ENCODE assay signal across 8 mouse cellular contexts in the genomic region with DNA sequence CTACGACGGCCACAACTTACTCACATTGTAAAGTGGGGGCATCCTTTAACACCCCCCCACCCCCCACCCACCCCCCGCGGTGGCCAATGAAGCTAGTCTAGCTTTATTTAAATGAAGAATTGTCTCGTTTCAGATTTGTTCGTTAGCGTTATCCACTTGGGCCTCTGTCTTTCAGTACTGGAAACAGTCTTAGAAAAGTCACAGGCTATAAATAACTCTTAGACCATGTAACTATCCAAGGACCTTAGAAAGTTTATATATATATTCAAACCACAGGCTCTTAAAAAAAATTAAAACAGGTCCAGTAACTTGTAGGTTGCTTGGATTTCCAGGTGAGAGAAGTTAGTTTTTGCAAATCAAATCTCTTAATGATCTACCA.
DNase-seq lines count a peak whose midpoint lies in the region; ATAC-seq lines count a peak whose summit lies in the region.

No protein-coding gene starts in this region.

- peak overlapping the region; percentile 70 for H3K4me2 ChIP-seq in heart, embryonic 16.5 days (ENCODE audit: low read depth, low read length)
- H3K4me2 ChIP-seq in embryonic facial prominence, embryonic 12.5 days (replicated peaks): peak overlapping the region; percentile 46
- H3K4me2 ChIP-seq in hindbrain, embryonic 11.5 days (replicated peaks; ENCODE audit: low read depth, low read length): peak overlapping the region; percentile 15; the same call in 1 of the 2 replicates
- H3K4me2 ChIP-seq in midbrain, embryonic 12.5 days (replicated peaks): peak overlapping the region; percentile 45

- no peak for ATAC-seq in heart, embryonic 16.5 days (replicated peaks; ENCODE audit: extremely low read depth, insufficient read depth, low FRiP score)
- ATAC-seq in embryonic facial prominence, embryonic 12.5 days (ENCODE audit: insufficient number of reproducible peaks, insufficient read depth, low FRiP score, low TSS enrichment): no peak
- ATAC-seq in hindbrain, embryonic 11.5 days (ENCODE audit: low FRiP score): peak; percentile 25; the same call in 1 of the 2 replicates
- ATAC-seq in midbrain, embryonic 12.5 days (ENCODE audit: low FRiP score, low read depth): peak; percentile 57
- ATAC-seq in inflammation-experienced regulatory T-cells, adult 6 months: no peak

- no peak for DNase-seq in heart, postnatal 25 days (ENCODE audit: low spot score)
- DNase-seq in hindbrain, embryonic 11.5 days (ENCODE audit: low spot score): no peak
- no peak for DNase-seq in retina, postnatal 1 day
- DNase-seq in adrenal gland, adult 18-20 months (ENCODE audit: low spot score in 2 of 2): no peak

- 4% methylated on average over 7 of the region's 7 CpGs for WGBS in heart, embryonic 16.5 days
- 4% methylated on average over 7 of the region's 7 CpGs for WGBS in embryonic facial prominence, embryonic 12.5 days
- WGBS in hindbrain, embryonic 11.5 days: 6% methylated on average over 7 of the region's 7 CpGs
- WGBS in midbrain, embryonic 12.5 days: 2% methylated on average over 7 of the region's 7 CpGs

- H3K36me3 ChIP-seq in heart, embryonic 16.5 days (ENCODE audit: control insufficient read depth, insufficient read depth): no peaks in the 10 kb centered on the region
- H3K36me3 ChIP-seq in embryonic facial prominence, embryonic 12.5 days: no peaks in the 10 kb centered on the region
- no peaks in the 10 kb centered on the region for H3K36me3 ChIP-seq in hindbrain, embryonic 11.5 days (ENCODE audit: control insufficient read depth, insufficient read depth, low read length)
- no peaks in the 10 kb centered on the region for H3K36me3 ChIP-seq in midbrain, embryonic 12.5 days

- H3K27me3 ChIP-seq in heart, embryonic 16.5 days (ENCODE audit: control insufficient read depth, insufficient read depth, low read length): no peaks in the 10 kb centered on the region
- no peaks in the 10 kb centered on the region for H3K27me3 ChIP-seq in embryonic facial prominence, embryonic 12.5 days
- no peaks in the 10 kb centered on the region for H3K27me3 ChIP-seq in hindbrain, embryonic 11.5 days (ENCODE audit: control insufficient read depth, insufficient read depth, low read length)
- H3K27me3 ChIP-seq in midbrain, embryonic 12.5 days: peaks cover 7% of the 10 kb centered on the region

- H3K9ac ChIP-seq in heart, embryonic 16.5 days (ENCODE audit: low read length): peak overlapping the region; percentile 33; the same call in 1 of the 2 replicates
- H3K9ac ChIP-seq in embryonic facial prominence, embryonic 12.5 days: no peak overlapping the region
- no peak overlapping the region for H3K9ac ChIP-seq in hindbrain, embryonic 11.5 days (ENCODE audit: low read depth, low read length)
- H3K9ac ChIP-seq in midbrain, embryonic 12.5 days (replicated peaks): no peak overlapping the region

- intact Hi-C loops in heart, postnatal 25 days (cut with DNase I): loop anchor here (5.0 kb wide), 2 partner anchors 469 to 619 kb away; no protein-coding TSS in a partner anchor

- H3K27ac ChIP-seq in heart, embryonic 16.5 days (ENCODE audit: low read length): peak overlapping the region; percentile 32; the same call in 1 of the 2 replicates
- H3K27ac ChIP-seq in embryonic facial prominence, embryonic 12.5 days: no peak overlapping the region
- H3K27ac ChIP-seq in hindbrain, embryonic 11.5 days (ENCODE audit: low read depth, low read length): no peak overlapping the region
- H3K27ac ChIP-seq in midbrain, embryonic 12.5 days (replicated peaks): peak overlapping the region; percentile 64

- H3K4me1 ChIP-seq in heart, embryonic 16.5 days (ENCODE audit: control insufficient read depth, insufficient read depth, low read length): peaks cover 11% of the 10 kb centered on the region; the same call in 1 of the 2 replicates
- H3K4me1 ChIP-seq in embryonic facial prominence, embryonic 12.5 days: 0 out of 2 replicates have a peak, but pooled peaks cover 2% of the 10 kb centered on the region
- no peaks in the 10 kb centered on the region for H3K4me1 ChIP-seq in hindbrain, embryonic 11.5 days (replicated peaks; ENCODE audit: control insufficient read depth, insufficient read depth, low read length)
- H3K4me1 ChIP-seq in midbrain, embryonic 12.5 days: peaks cover 22% of the 10 kb centered on the region

- no peaks in the 10 kb centered on the region for H3K9me3 ChIP-seq in heart, embryonic 16.5 days (replicated peaks; ENCODE audit: control insufficient read depth, low read length)
- H3K9me3 ChIP-seq in embryonic facial prominence, embryonic 12.5 days: no peaks in the 10 kb centered on the region
- no peaks in the 10 kb centered on the region for H3K9me3 ChIP-seq in hindbrain, embryonic 11.5 days (ENCODE audit: control insufficient read depth, low read length)
- no peaks in the 10 kb centered on the region for H3K9me3 ChIP-seq in midbrain, embryonic 12.5 days

- peak overlapping the region; percentile 44 for H3K4me3 ChIP-seq in heart, embryonic 16.5 days (ENCODE audit: low read length)
- H3K4me3 ChIP-seq in embryonic facial prominence, embryonic 12.5 days: 0 out of 2 replicates have a peak overlapping the region, but pooled peaks have one; percentile 5
- no peak overlapping the region for H3K4me3 ChIP-seq in hindbrain, embryonic 11.5 days (ENCODE audit: low read depth, low read length)
- H3K4me3 ChIP-seq in midbrain, embryonic 12.5 days: peak overlapping the region; percentile 15; the same call in 1 of the 2 replicates

Comparison
In these comparisons a context has a peak if more than half of its experiments do, and no peak if none do; other contexts are left out.
1. ATAC-seq: peak in hindbrain, embryonic 11.5 days (single experiment) and midbrain, embryonic 12.5 days (single experiment); none in heart, embryonic 16.5 days (single experiment), embryonic facial prominence, embryonic 12.5 days (single experiment) and inflammation-experienced regulatory T-cells, adult 6 months (single experiment).
2. H3K27ac ChIP-seq: peak in heart, embryonic 16.5 days (single experiment) and midbrain, embryonic 12.5 days (single experiment); none in embryonic facial prominence, embryonic 12.5 days (single experiment) and hindbrain, embryonic 11.5 days (single experiment).
3. H3K4me2 ChIP-seq: peak in every context shown above with its lines; median percentile 70 in heart, embryonic 16.5 days; 46 in embryonic facial prominence, embryonic 12.5 days; 45 in midbrain, embryonic 12.5 days; 15 in hindbrain, embryonic 11.5 days.